Mouse (Mus musculus): ENCODE results near the gene Tspan10. TPM values are rescaled to one million over a fixed set of nuclear protein-coding genes. Genes with fewer than 3 reads are reported as not detected.

Tspan10 gene
- polyA plus RNA-seq, 1 experiment from 2014 or later = not detected

DNA sequence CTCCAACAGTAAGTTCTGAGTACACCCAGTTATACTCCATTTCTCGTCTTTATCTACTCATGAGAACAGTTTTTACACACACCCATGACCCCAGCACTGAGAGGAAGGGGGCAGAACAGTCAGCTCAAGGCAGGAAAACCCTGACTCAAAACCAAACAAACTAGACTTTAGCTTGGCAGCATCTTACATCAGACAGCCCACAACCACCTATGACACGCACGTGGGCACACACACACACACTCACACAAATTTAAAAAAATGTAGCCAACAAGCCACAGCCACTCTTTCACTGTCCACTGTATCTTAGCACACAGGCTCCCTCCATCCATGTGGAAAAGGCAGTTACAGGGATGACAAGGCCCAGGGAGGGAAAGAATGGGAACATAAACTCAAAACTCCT lies 15.7 kb upstream of the Tspan10 start:
- no peak overlapping the region for H3K4me2 ChIP-seq (replicated peaks)
- no peak overlapping the region for H3K4me3 ChIP-seq
- no peak for ATAC-seq (ENCODE audit: low FRiP score)
- H3K36me3 ChIP-seq = peaks cover 59% of the 10 kb centered on the region
- H3K9me3 ChIP-seq (replicated peaks) = no peaks in the 10 kb centered on the region
- no peaks in the 10 kb centered on the region for H3K27me3 ChIP-seq
- H3K9ac ChIP-seq = no peak overlapping the region
- WGBS = 90% methylated on average over 3 of the region's 3 CpGs
- no peak overlapping the region for H3K27ac ChIP-seq
- no peaks in the 10 kb centered on the region for H3K4me1 ChIP-seq

- peak; percentile 83 for ATAC-seq (ENCODE audit: low FRiP score)
- peak within 1 kb of the TSS; percentile 86 for H3K27ac ChIP-seq
- under 1% methylated on average over 60 of the region's 77 CpGs for WGBS
- H3K4me1 ChIP-seq = peaks cover 14% of the 10 kb centered on the region
- peaks cover 19% of the 10 kb centered on the region for H3K36me3 ChIP-seq
- peak within 1 kb of the TSS; percentile 93 for H3K4me2 ChIP-seq (replicated peaks)
- no peaks in the 10 kb centered on the region for H3K27me3 ChIP-seq
- peak within 1 kb of the TSS; percentile 98 for H3K9ac ChIP-seq
- H3K9me3 ChIP-seq (replicated peaks) = no peaks in the 10 kb centered on the region
- H3K4me3 ChIP-seq = peak within 1 kb of the TSS; percentile 100
Observed at GRCm38 (mm10) chr11:120437152-120437856, 5.1 kb upstream of the Tspan10 start, which contains the start of gene Nploc4. Gene Nploc4 (minus strand): TSS chr11:120437708.

DNA sequence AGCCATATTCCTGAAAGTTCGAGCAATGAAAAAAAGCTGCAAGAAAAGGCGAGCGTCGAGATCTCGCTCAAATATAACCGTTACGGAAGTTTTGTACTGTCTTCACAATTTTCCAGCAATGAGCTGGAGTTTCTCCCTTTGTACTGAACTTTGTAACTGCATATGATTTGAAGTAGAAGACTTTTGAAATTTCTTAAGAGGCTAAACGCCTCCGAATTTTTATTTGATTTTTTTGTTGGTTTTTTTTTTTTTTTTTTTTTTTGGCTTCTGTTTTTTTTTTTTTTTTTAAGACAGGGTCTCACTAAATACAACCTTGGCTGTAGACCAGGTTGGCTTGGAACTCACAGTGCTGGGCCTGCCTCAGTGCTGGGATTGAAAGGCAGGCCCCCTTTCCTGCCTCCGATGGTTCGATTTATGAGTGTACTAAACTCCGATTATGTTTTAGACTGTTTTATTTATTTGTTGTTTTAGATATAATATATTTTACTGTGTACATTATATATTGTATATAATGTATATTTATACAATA lies 4.5 kb upstream of the Tspan10 start:
- H3K9me3 ChIP-seq (replicated peaks) = no peaks in the 10 kb centered on the region
- H3K27ac ChIP-seq = no peak overlapping the region
- no peak for ATAC-seq (ENCODE audit: low FRiP score)
- peak overlapping the region; percentile 98 for H3K9ac ChIP-seq
- H3K4me2 ChIP-seq (replicated peaks) = peak overlapping the region; percentile 93
- WGBS = 28% methylated on average over 12 of the region's 12 CpGs
- peaks cover 14% of the 10 kb centered on the region for H3K4me1 ChIP-seq
- H3K27me3 ChIP-seq = no peaks in the 10 kb centered on the region
- peaks cover 13% of the 10 kb centered on the region; the same call in 1 of the 2 replicates for H3K36me3 ChIP-seq
- H3K4me3 ChIP-seq = peak overlapping the region; percentile 100

GRCm38 (mm10) chr11:120442765-120443280 lies 379 bp downstream of the Tspan10 start:
- Histone ChIP-seq H3K4me2 (replicated peaks) (no peak overlapping the region), H3K36me3 (no peaks in the 10 kb centered on the region), H3K27me3 (no peaks in the 10 kb centered on the region), H3K4me1 (no peaks in the 10 kb centered on the region), H3K4me3 (no peak overlapping the region), H3K9ac (no peak overlapping the region; the same call in 1 of the 2 replicates), H3K27ac (no peak overlapping the region), H3K9me3 (replicated peaks) (no peaks in the 10 kb centered on the region)
- no peak for ATAC-seq (ENCODE audit: low FRiP score)
- WGBS = 88% methylated on average over 3 of the region's 3 CpGs

DNA sequence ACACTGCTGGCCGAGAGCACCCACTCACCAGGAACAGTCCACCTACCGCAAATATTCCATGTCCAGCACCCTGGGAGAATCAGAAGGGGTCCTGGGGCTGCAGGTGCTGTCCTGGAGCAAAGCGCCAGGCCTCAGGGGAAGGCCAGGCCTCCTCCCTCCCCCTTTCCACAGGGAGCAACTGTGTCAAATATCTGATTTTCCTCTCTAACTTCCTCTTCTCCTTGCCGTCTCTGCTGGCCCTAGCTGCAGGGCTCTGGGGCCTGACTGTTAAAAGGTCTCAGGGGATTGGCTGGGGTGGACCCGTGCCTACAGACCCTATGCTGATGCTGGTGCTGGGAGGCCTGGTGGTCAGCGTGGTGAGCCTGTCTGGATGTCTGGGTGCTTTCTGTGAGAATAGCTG lies 1.7 kb downstream of the Tspan10 start:
- H3K36me3 ChIP-seq = no peaks in the 10 kb centered on the region
- no peaks in the 10 kb centered on the region for H3K27me3 ChIP-seq
- ATAC-seq (ENCODE audit: low FRiP score) = no peak
- no peaks in the 10 kb centered on the region for H3K9me3 ChIP-seq (replicated peaks)
- no peak overlapping the region for H3K4me3 ChIP-seq
- no peak overlapping the region for H3K27ac ChIP-seq
- no peaks in the 10 kb centered on the region for H3K4me1 ChIP-seq
- H3K4me2 ChIP-seq (replicated peaks) = no peak overlapping the region
- WGBS = 75% methylated on average over 6 of the region's 6 CpGs
- no peak overlapping the region for H3K9ac ChIP-seq

- no peaks in the 10 kb centered on the region for H3K27me3 ChIP-seq
- H3K4me3 ChIP-seq = no peak overlapping the region
- H3K9ac ChIP-seq = no peak overlapping the region
- ATAC-seq (ENCODE audit: low FRiP score) = no peak
- H3K36me3 ChIP-seq = no peaks in the 10 kb centered on the region
- H3K4me1 ChIP-seq = no peaks in the 10 kb centered on the region
- H3K27ac ChIP-seq = no peak overlapping the region
- H3K9me3 ChIP-seq (replicated peaks) = no peaks in the 10 kb centered on the region
- 84% methylated on average over 3 of the region's 3 CpGs for WGBS
- no peak overlapping the region for H3K4me2 ChIP-seq (replicated peaks)
Observed at GRCm38 (mm10) chr11:120445475-120445874, 3.0 kb downstream of the Tspan10 start.

DNA sequence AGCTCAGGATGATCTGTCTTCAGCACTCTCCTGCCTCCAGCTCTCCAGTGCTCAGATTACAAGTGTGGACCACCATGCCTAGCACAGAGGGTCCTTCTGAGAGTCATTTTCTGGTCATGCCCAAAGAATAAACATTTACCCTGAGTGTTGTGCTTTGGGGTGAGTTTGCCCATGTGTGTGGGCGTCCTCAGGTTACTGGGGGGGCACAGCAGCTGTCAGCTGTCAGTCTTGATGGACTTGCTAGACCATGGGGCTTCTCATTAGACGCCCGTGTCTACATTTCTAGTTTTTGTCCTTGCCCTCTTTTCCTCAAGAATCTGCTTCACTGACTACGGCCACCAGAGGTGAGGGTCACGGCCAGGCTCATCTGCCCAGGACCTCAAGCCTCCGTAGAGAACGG lies 4.7 kb downstream of the Tspan10 start:
- WGBS = 82% methylated on average over 7 of the region's 7 CpGs
- no peaks in the 10 kb centered on the region for H3K36me3 ChIP-seq
- no peak overlapping the region for H3K4me3 ChIP-seq
- no peak overlapping the region for H3K9ac ChIP-seq
- no peaks in the 10 kb centered on the region for H3K4me1 ChIP-seq
- H3K4me2 ChIP-seq (replicated peaks) = no peak overlapping the region
- H3K9me3 ChIP-seq (replicated peaks) = no peaks in the 10 kb centered on the region
- no peak overlapping the region for H3K27ac ChIP-seq
- no peaks in the 10 kb centered on the region for H3K27me3 ChIP-seq
- ATAC-seq (ENCODE audit: low FRiP score) = no peak

- H3K9ac ChIP-seq = no peak overlapping the region
- ATAC-seq (ENCODE audit: low FRiP score) = no peak
- H3K27ac ChIP-seq = no peak overlapping the region
- no peak overlapping the region for H3K4me2 ChIP-seq (replicated peaks)
- no peaks in the 10 kb centered on the region; the same call in 1 of the 2 replicates for H3K36me3 ChIP-seq
- 72% methylated on average over 3 of the region's 3 CpGs for WGBS
- H3K4me3 ChIP-seq = no peak overlapping the region
- no peaks in the 10 kb centered on the region for H3K9me3 ChIP-seq (replicated peaks)
- peaks cover 7% of the 10 kb centered on the region for H3K4me1 ChIP-seq
- no peaks in the 10 kb centered on the region for H3K27me3 ChIP-seq
Observed at GRCm38 (mm10) chr11:120452246-120452645, 9.8 kb downstream of the Tspan10 start.

- Histone ChIP-seq H3K4me2 (replicated peaks) (no peak within 1 kb of the TSS), H3K9me3 (replicated peaks) (no peaks in the 10 kb centered on the region), H3K36me3 (no peaks in the 10 kb centered on the region; the same call in 1 of the 2 replicates), H3K4me3 (no peak within 1 kb of the TSS), H3K27me3 (no peaks in the 10 kb centered on the region), H3K9ac (no peak within 1 kb of the TSS), H3K4me1 (peaks cover 10% of the 10 kb centered on the region), H3K27ac (no peak within 1 kb of the TSS)
- no peak for ATAC-seq (ENCODE audit: low FRiP score)
- 92% methylated on average over 4 of the region's 4 CpGs for WGBS
Observed at GRCm38 (mm10) chr11:120453306-120453705, 10.9 kb downstream of the Tspan10 start, which contains the start of gene Pde6g. Gene Pde6g (minus strand): TSS chr11:120453500.

- 92% methylated on average over 4 of the region's 4 CpGs for WGBS
- peaks cover 20% of the 10 kb centered on the region for H3K4me1 ChIP-seq
Observed at GRCm38 (mm10) chr11:120454965-120455364, 12.5 kb downstream of the Tspan10 start.

GRCm38 (mm10) chr11:120455413-120455812 lies 13.0 kb downstream of the Tspan10 start:
- H3K9ac ChIP-seq = no peak overlapping the region
- WGBS = 96% methylated on average over 7 of the region's 7 CpGs
- H3K27ac ChIP-seq = no peak overlapping the region
- H3K4me3 ChIP-seq = no peak overlapping the region
- no peaks in the 10 kb centered on the region for H3K9me3 ChIP-seq (replicated peaks)
- H3K4me1 ChIP-seq = peaks cover 20% of the 10 kb centered on the region
- H3K4me2 ChIP-seq (replicated peaks) = no peak overlapping the region
- H3K36me3 ChIP-seq = peaks cover 11% of the 10 kb centered on the region
- no peaks in the 10 kb centered on the region for H3K27me3 ChIP-seq
- ATAC-seq (ENCODE audit: low FRiP score) = no peak

More at GRCm38 (mm10) chr11:120454965-120455364, 12.5 kb downstream of the Tspan10 start:
- Histone ChIP-seq H3K27ac (no peak overlapping the region), H3K27me3 (no peaks in the 10 kb centered on the region), H3K9ac (no peak overlapping the region), H3K4me2 (replicated peaks) (no peak overlapping the region), H3K9me3 (replicated peaks) (no peaks in the 10 kb centered on the region), H3K36me3 (peaks cover 8% of the 10 kb centered on the region), H3K4me3 (no peak overlapping the region)
- no peak for ATAC-seq (ENCODE audit: low FRiP score)

DNA sequence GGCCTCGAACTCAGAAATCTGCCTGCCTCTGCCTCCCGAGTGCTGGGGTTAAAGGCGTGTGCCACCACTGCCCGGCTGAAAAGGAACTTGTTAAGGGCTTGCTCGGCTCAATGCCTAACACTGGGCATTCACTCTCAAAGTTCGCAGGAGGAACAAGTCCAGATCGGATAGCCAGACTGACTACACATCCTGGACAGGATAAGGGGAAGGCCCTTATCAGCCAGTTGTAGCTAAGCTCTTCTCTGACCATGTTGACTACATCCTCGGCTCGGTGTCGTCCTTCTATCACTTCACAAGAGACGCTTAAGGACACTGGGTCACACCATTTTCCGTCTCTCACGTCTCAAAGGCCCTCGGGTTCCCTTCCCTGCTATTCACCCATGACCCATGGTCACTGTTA lies 14.9 kb downstream of the Tspan10 start:
- Histone ChIP-seq H3K4me1 (peaks cover 20% of the 10 kb centered on the region), H3K9ac (peak overlapping the region; percentile 87), H3K4me2 (replicated peaks) (peak overlapping the region; percentile 81), H3K27ac (peak overlapping the region; percentile 82), H3K36me3 (peaks cover 29% of the 10 kb centered on the region), H3K4me3 (peak overlapping the region; percentile 86), H3K27me3 (no peaks in the 10 kb centered on the region), H3K9me3 (replicated peaks) (no peaks in the 10 kb centered on the region)
- no peak; the same call in 1 of the 2 replicates for ATAC-seq (ENCODE audit: low FRiP score)
- 39% methylated on average over 14 of the region's 14 CpGs for WGBS
